Mouse (Mus musculus) urinary bladder, adult 2 months (tissue): Measurements from ENCODE around the gene Pabpc1l. TPM values are rescaled to one million over a fixed set of nuclear protein-coding genes. Genes with fewer than 3 reads are reported as not detected.

ENCODE experiments used
- DNase-seq: peaks from one replicate; pipeline ENCODE4 v3.0.0; 2022; ENCODE audit warnings: low spot score
- polyA plus RNA-seq: library from polyadenylated mRNA; depleted of rRNA; stranded (reverse); fragments of >200 nt; gene quantifications from 2 replicates; pipeline ENCODE4 v1.2.3, GENCODE M21; 2012; rRNA removed

Gene Pabpc1l
- 0.95 and 1.6 TPM in 2 replicates for polyA plus RNA-seq

DNA sequence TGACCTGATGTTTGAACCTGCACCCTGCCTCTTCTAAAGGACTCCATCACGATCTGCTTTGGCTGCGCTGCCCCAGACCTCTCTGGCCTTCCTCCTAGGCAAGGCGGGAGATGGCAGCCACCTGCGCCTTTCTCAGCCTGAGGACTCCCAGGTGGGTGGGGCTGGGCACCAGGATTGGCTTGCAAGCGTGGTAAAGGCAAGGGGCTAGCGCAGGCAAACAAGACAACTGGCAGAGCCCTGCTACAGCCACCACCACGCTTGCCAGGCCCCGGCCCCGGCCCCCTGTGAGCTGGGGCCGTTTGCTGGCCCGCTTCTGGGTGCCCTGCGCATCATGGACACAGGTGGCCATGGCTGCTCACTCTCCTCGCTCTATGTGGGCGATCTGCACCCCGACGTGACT is at the start of gene Pabpc1l:
Gene Pabpc1l, plus strand, starts transcription at position 301 of the 400 bp plus-strand sequence.
- DNase-seq = no peak

DNA sequence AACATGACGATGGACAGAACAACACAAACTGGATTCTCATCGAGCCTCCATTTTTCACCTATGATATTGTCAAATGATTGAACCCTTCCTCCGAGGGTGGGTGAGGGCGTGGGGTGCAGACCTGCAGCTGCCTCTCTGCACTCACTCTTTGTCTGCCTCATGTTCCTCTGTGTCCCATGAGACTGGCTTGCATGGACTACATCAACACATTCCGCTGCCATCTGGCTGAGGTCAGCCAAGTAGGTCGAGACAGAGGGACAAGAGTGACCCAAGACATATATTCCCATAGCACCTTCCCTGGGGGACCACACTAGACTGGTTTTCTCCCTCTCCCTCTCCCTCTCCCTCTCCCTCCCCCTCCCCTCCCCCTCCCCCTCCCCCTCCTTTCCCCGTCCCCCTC is 48.8 kb upstream of the Pabpc1l start:
- DNase-seq = no peak

- no peak for DNase-seq
These were observed 38.0 kb upstream of the Pabpc1l start for GRCm38 (mm10) chr2:163987233-163987632.

GRCm38 (mm10) chr2:163992871-163993270 is 32.4 kb upstream of the Pabpc1l start:
- no peak for DNase-seq

DNA sequence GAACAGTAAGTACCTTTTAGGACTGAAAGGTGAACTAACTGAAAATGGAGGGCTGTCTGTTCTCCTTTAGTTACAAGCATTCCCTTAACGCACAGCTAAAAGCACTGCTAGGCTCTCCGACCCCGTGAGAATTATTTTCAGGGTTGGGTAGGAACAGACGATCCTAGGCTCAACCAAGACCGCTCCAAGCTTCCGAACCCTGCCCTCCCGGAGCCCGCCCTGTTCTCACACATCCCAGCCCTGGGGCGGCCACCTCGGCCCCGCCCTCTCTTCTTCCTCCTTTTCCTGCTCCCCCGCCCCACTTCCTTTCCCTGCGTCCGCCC is 30.6 kb upstream of the Pabpc1l start, which contains the start of gene Ywhab:
Gene Ywhab, plus strand, starts transcription at position 307 of the 323 bp plus-strand sequence.
- DNase-seq = no peak

- DNase-seq = peak; percentile 80
These were observed 30.0 kb upstream of the Pabpc1l start for GRCm38 (mm10) chr2:163994977-163995862.

DNA sequence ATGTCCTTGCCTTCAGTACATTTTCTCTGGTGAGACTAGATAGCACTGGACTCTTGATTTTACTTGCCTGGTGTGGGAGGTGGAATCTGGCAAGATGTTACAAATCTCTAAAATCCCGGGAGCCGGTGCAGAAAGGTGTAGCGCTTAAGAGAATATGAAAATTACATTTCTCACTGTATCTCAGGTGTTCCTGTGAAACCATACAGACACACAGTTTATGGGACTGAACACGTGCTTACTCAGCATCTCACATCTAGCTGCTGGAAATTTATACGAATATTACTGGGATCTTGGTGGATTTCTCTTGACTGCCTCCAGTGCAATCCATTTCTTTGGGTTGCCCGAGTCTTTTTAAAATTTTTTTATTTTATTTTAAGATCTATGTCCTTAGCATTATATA is 29.0 kb upstream of the Pabpc1l start:
- DNase-seq = no peak

DNA sequence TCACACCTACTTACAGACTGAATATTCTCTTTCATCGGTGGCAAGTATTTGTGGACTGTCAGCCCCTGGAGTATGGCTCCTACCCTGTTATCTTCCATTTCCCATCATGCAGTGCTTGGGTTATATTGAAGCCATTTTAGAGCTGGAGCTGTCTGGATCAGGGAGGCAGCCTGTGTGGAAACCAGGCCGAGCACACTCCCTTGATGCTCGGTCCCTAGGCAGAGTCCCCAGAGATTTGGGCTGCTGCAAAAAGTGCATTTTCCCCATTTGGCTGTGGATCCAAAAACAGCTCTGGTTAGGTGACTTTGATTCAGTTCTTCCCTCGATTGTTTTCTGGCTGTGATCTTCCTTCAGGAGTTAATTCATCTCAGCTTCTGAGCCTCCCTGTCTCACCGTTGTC is 28.4 kb upstream of the Pabpc1l start:
- DNase-seq = no peak

- no peak for DNase-seq
These were observed 26.3 kb upstream of the Pabpc1l start for GRCm38 (mm10) chr2:163998981-163999380.

- DNase-seq = no peak
These were observed 22.6 kb upstream of the Pabpc1l start for GRCm38 (mm10) chr2:164002637-164003036.

GRCm38 (mm10) chr2:164004503-164004902 is 20.7 kb upstream of the Pabpc1l start:
- no peak for DNase-seq

DNA sequence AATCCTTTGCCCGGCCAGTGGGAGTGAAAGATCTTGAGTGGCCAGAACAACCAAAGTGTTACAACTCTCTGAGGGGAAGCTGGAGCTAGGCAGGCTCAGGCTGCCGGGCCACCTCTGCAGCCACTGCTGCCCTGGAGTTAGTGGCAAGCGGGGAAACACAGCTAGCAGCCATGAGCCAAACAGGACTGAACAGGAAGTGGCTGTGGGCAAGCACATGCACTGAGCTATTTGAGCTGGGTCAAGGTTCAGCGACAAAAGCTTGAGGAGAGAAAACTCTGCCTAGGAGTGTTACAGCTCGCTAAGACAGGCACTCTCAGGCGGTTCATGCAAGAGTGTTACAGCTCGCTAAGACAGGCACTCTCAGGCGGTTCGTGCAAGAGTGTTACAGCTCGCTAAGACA is 18.3 kb upstream of the Pabpc1l start:
- peak; percentile 44 for DNase-seq

DNA sequence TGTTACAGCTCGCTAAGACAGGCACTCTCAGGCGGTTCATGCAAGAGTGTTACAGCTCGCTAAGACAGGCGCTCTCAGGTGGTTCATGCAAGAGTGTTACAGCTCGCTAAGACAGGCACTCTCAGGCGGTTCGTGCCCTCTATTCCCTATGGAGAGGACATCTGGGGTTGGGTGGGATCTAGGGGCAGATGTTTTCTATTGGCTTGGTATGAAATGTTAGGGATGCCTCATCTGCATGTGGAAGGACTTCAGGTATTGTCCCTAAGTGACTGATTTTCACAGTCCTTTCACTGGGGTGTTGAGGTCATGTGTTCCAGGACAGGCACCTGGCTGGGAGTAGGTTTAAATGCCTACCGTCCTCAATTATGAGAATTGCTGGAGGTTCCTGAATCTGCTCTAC is 17.7 kb upstream of the Pabpc1l start:
- no peak for DNase-seq

GRCm38 (mm10) chr2:164007987-164008545 is 17.2 kb upstream of the Pabpc1l start:
- no peak for DNase-seq

- DNase-seq = no peak
These were observed 16.0 kb upstream of the Pabpc1l start for GRCm38 (mm10) chr2:164009227-164009626.

DNA sequence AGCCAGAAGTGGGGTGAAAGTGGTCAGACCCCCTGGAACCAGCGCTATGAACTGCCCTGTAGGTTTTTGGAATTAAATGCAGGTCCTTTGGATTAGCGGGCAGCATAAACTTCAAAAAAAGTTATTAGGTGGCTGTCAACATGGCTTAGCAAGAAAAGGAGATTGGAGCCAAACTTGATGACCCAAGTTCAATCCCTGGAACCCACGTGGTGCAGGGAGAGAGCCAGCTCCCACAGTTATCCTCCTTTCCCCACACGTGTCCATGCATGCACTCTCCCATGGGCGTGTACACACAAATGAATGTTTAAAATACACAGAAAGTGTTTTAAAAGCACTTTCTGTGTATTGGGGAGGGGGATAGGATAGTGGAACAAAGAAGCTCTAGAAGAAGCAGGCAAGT is 14.8 kb upstream of the Pabpc1l start:
- no peak for DNase-seq

- DNase-seq = no peak
These were observed 14.3 kb upstream of the Pabpc1l start for GRCm38 (mm10) chr2:164010944-164011343.

DNA sequence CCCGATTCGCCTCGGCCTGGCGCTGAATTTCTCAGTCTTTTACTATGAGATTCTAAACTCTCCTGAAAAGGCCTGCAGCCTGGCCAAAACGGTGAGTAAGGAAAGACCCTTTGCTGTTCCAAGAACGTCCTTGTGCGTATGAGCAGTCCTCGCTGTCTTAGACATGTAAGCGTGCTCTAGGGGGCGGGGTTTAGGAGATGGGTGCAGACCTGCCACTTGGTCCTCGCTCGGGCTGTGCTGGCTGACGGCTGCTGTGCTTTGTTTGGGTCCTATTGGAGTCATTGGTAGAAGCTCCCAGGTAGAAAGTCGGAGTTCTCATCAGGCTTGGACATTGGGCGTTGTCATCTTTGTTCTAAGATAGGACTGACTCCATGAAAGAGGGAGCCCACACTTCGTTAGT is 9.9 kb upstream of the Pabpc1l start:
- DNase-seq = no peak

DNA sequence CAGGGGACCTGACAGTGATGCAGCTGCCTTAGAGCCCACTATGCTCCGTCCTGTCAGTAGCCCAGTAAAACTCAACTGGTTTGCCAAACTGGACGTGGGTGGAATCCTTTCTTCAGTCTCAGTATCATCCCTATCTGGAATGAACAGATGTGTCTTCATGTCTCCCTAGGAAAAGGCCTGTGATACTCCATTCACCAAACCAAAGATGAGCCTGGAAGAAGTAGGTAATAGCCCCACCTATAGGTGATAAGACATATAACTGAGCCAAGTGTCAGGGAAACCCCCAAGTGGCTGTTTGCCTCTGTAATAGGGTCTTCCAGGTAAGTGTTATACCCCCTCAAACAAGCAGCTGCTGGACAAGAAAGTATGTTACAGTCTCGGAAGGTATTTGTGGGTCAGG is 6.3 kb upstream of the Pabpc1l start:
- no peak for DNase-seq

DNA sequence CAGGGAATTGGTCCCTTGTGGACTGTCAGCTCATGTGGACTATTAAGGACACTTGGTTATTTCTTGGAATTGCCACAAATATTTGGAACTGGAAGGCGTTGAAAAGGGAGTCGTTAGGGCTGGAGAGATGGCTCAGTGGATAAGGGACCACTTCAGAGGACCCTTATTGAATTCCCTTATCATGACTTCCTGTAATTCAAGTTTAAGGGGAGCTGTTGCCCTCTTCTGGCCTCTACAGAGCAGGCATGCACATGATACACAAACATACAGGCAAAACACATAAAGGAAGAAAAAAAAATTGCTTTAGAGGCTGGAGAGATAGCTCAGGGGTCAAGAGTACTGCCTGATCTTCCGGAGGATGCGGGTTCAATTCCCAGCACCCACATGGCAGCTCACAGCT is 5.3 kb upstream of the Pabpc1l start:
- DNase-seq = no peak

DNA sequence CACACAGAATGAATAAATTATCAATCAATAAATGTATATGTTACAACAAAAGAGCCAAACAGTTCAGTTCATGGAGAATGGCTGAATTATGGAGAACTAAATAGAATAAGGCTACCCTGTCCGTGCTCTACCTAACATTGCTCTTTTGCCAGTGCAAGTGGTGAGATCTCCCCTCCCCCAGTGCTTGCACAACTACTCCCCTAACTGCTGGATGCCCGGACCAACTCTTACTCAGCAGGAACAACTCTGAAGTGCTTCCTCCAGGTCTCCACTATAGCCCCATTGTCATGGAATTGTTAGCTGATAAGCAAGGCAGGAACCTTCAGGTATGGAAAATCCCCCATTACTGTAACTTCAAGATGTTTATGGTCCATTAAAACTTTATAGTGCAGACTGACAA is 3.1 kb upstream of the Pabpc1l start:
- DNase-seq = no peak

GRCm38 (mm10) chr2:164031147-164031546 is 5.9 kb downstream of the Pabpc1l start:
- no peak for DNase-seq

DNA sequence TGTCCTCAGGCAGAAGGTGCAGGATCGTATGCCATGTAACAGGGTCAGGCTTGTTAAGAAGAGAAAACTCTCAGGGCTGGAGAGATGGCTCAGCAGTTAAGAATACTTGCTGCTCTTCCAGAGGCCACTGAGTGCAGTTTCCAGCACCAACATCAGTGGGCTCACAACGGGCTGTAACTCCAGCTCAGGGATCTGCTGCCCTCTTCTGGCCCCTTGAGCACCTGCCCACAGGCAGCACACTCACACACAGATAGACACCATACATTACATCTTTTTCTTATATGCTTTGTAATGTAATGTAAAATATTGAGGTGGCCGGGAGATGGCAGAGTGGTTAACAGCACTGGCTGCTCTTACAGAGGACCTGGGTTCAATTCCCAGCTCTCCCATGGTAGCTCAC is 7.7 kb downstream of the Pabpc1l start:
- DNase-seq = no peak
